Mouse (Mus musculus) central nervous system, embryonic 14 days (tissue): ENCODE data around the gene Mok. TPM values are rescaled to one million over a fixed set of nuclear protein-coding genes. Genes with fewer than 3 reads are reported as not detected.

Experiments used
- polyA plus RNA-seq: library from polyadenylated mRNA; depleted of rRNA; stranded (reverse); fragments of >200 nt; gene quantifications from 2 replicates; pipeline ENCODE4 v1.2.3, GENCODE M21; 2012; rRNA removed

Mok gene
- polyA plus RNA-seq = 12.3 and 14.3 TPM in 2 replicates

DNA sequence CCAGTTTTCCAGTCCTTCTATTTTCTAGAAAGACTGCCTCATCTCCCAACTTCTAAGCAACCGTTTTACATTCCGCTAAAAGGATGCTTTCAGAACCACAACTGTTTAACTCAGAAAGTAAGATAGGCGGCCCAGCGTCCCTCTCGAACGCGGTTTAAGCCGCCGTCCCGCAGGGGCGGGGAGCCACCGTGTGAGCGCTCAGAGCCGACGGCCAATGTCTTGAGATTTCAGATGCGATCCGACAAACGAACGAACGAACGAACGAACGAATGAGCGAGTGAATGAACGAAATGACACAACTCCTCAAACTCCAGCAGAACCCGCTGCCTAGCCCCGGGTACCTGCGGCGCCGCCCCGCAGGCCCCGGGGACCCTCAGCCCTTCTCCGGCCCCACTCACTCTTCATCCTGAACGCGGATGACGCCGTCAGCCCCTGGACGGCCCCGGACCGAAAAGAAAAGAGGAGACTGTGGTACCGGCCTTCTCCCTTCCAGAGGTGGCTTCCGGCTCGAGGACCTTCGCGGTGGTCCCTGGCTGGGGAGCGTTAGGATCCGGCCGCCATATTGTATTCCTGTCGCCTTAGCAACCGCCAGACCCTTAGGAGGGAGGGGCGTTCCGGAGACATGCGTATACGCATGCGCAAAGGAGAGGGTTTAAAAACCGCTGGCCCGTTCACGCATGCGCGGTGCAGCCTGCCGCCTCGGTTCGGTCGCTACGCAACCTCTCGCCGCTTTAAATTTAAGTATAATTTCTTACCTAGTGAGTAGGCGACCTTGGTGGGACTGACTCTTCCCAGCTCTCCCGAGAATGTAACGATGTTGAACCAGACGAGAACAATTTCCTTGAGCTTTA lies at the start of gene Mok:
Mok (minus strand) TSS at position 592 of the 851 bp plus-strand sequence.

DNA sequence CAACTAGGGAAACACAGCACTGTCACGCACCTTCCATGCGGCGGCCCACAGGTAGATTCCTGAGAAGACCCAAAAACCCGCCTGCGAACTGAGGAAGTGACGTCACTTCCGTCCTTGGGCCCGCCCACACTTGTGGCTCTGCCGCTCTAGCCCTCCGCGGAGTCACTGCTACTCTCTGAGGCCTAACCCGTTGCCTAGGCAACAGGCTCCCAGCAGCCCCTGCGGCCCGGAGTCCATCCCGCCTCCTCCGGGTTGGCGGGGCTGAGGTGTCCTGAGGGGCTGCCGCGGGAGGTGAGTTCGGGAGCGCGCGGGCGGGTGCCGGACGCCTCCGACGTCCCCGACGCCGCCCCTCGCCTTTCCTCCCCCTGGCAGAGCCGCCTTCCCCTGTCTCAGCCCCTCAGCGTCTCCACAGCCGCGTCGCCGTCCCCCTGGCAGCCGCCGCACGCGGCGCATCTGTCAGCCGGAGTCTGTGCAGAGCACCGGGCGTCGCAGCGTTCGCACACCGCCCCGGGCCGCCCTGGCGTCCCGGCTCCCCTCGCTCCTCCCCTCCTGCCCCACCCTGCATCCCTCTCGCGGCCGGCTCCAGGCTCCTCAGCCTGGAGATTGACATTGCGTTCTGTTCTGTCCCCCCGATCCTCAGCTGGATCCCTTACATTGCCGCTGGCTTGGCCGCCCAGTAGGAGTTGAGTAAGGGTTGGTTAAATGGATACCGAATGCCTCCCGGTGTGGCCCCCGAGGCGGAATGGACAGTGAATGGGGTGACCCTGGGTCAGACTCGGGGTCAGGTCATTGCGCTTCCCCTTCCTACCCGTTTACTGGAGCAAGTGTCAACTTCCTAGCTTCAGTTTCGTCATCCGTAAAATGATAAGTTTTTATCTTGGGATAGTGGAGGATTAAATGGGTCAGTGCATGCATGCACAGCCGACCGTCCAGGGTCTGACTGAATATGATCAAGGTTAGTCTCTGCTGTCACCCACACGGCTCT lies 48.6 kb upstream of the Mok start, which contains the start of the genes Cinp and Tecpr2:
Cinp (minus strand) TSS at position 110 of the 985 bp plus-strand sequence.
Tecpr2 (plus strand) TSS at position 229 of the 985 bp plus-strand sequence.

DNA sequence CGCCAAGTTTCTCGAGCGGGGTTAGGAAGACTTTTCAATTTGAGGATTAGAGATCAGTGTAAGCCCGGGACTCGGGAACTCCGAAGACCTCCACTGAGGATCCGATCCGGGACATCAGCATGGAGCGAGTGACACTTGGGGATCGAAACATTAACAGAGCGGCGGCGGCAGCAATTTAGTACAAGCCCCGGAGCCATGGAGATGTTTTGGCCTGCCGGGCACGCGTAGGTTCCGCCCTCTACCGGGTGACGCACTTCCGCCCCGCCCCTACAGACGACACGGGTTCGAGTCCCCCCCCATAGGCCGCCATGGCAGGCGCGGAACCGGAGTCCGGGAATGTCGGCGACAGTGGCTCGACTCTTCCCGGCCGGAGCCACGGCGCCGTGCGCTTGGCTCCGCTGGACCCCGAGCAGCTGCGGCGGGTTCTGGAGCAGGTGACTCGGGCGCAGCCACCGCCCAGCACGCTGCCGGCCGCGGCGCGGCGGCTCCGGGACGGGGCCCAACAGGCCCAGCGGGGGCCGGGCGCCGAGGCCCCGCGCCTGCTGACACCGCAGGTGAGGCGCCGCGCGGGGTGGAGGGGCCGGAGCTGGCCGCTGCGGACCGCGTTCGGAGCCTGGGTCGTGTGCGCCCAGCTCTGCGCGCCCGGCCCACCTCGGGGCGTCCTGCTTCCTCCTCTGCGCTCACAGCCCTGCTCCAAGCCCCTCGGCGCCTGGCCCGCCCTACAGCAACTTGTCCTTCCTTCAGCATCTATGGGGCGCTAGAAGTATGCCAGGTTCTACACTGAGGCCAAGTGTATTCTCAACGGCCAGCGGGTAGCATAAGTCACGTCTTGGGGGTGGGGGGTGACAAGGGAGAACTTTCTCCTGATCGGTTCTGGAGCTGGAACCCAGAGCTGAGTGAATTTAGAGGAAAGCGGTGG lies 9.5 kb upstream of the Mok start, which contains the start of gene Zfp839:
Zfp839 (plus strand) TSS at position 244 of the 919 bp plus-strand sequence.

Other genes starting within 250 kb of the Mok start
- 322 and 358 TPM in 2 replicates for gene Dync1h1, start 239.5 kb downstream of the Mok start, polyA plus RNA-seq
- not detected in 2 replicates for gene 1700001K19Rik, start 158.3 kb downstream of the Mok start, polyA plus RNA-seq
- gene Hsp90aa1, start 138.2 kb downstream of the Mok start, polyA plus RNA-seq = 390 and 422 TPM in 2 replicates
- gene Wdr20, start 103.0 kb downstream of the Mok start, polyA plus RNA-seq = 28.5 and 29.9 TPM in 2 replicates
- 3.9 and 5.1 TPM in 2 replicates for gene Zfp839, start 9.3 kb upstream of the Mok start, polyA plus RNA-seq
- 70.3 and 70.5 TPM in 2 replicates for gene Cinp, start 48.2 kb upstream of the Mok start, polyA plus RNA-seq
- 14.8 TPM in 2 replicates for gene Tecpr2, start 48.3 kb upstream of the Mok start, polyA plus RNA-seq
- gene Ankrd9, start 138.1 kb upstream of the Mok start, polyA plus RNA-seq = 9.8 and 10.8 TPM in 2 replicates
- gene Rcor1, start 198.4 kb upstream of the Mok start, polyA plus RNA-seq = 17.3 and 19.0 TPM in 2 replicates